Mouse (Mus musculus) limb, embryonic 13.5 days (tissue): ENCODE measurements around the gene Frs3. TPM values are rescaled to one million over a fixed set of nuclear protein-coding genes. Genes with fewer than 3 reads are reported as not detected.
A peak's percentile ranks its signal among the peaks of the same experiment; 100 is the strongest.

Experiments
- ATAC-seq: fragments of 200-750 bp; cut with Nextera tagmentation; 2 replicates; pipeline ENCODE4 v1.8.0; 2017; ENCODE audit warnings: low read depth, moderate number of reproducible peaks, moderate TSS enrichment; ENCODE audit not compliant: low FRiP score
- H3K27ac ChIP-seq: fragments of 300-500 bp; sonication (generic); 2 replicates; pipeline ENCODE4 v1.5.1; 2015; ENCODE audit warnings: inconsistent platforms, mild to moderate bottlenecking, moderate library complexity
- H3K27me3 ChIP-seq: fragments of 300-500 bp; sonication (generic); 2 replicates; pipeline ENCODE4 v1.6.1; 2015; ENCODE audit warnings: mild to moderate bottlenecking, inconsistent platforms
- H3K36me3 ChIP-seq: fragments of 300-500 bp; sonication (generic); 2 replicates; pipeline ENCODE4 v1.6.1; 2015; ENCODE audit warnings: inconsistent platforms, mild to moderate bottlenecking, moderate library complexity
- H3K4me1 ChIP-seq: fragments of 300-500 bp; sonication (generic); 2 replicates; pipeline ENCODE4 v1.6.1; 2015; ENCODE audit warnings: inconsistent platforms
- H3K4me2 ChIP-seq: fragments of 300-500 bp; sonication (generic); replicated peaks from 2 replicates; pipeline ENCODE4 v1.6.1; 2015; ENCODE audit warnings: inconsistent platforms, mild to moderate bottlenecking, moderate library complexity
- H3K4me3 ChIP-seq: fragments of 300-500 bp; sonication (generic); 2 replicates; pipeline ENCODE4 v1.5.1; 2015; ENCODE audit warnings: moderate library complexity, mild to moderate bottlenecking, inconsistent platforms
- H3K9ac ChIP-seq: fragments of 300-500 bp; sonication (generic); 2 replicates; pipeline ENCODE4 v1.6.1; 2015; ENCODE audit warnings: mild to moderate bottlenecking, inconsistent platforms
- H3K9me3 ChIP-seq: fragments of 300-500 bp; sonication (generic); 2 replicates; pipeline ENCODE4 v1.6.1; 2016; ENCODE audit warnings: inconsistent platforms
- WGBS: fragments of 180-500 bp; shearing (Covaris S2); methylation state at CpG from one replicate; pipeline ENCODE4 v1.1.7; 2015; 5-methylcytosine and 5-hydroxymethylcytosine counted together
- polyA plus RNA-seq: library from polyadenylated mRNA; unstranded; fragments of >200 nt; fragmentation: Nextera tagmentation; extraction: Ambion mirVana; gene quantifications from 2 replicates; pipeline ENCODE4 v1.2.1, GENCODE M21; 2015

Frs3 gene
- polyA plus RNA-seq, 1 experiment from 2014 or later = 6.3 TPM

DNA sequence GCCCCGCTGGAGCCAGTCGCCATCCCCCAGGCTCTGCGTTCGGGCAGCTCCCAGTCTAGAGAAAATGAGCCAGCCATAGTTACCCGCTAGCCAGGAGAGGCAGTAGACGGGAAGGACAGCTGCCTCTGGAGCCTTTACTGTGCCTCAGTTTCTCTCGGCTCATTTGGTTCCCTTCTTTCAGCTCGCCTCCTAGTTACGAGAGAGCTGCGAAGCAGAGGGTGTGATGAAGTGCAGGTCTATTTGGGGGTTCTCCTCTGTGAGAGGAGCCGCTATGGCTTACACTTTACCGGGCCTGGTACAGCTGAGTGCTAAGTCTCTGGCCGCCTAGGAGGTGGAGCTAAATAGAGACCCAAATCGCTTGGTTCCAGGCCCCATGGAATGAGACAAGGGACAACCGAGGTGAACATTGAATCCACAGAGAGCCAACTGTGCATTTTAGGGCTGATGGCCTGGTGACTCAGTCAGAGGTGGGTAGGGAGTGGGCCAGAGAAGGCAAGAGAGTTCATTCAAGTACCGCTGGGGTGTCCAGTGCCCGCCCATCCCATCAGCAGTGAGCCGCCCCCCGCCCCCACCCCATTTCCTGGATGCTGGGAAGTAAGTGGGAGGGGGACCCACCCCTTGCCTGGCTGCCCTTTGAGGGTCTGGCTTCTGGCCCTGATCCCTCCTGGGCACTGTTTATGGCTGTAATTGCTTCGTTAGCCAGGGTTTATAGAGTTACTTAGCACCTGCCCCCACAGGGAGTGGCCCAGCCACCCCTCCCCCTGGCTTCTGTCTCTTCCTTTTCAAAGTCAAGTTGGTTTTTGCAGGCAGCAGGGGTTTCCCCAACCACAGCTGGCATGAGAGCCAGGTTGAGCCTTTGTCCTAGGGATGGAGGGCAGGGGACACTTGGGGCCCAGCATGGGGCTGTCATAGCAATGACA lies 50.3 kb downstream of the Frs3 start:
- no peaks in the 10 kb centered on the region for H3K36me3 ChIP-seq
- peak overlapping the region; percentile 80 for H3K27ac ChIP-seq
- WGBS = 2% methylated on average over 20 of the region's 20 CpGs
- peak overlapping the region; percentile 79 for H3K9ac ChIP-seq
- ATAC-seq = no peak
- H3K4me3 ChIP-seq = peak overlapping the region; percentile 82
- H3K4me1 ChIP-seq = peaks cover 21% of the 10 kb centered on the region
- H3K27me3 ChIP-seq = peaks cover 8% of the 10 kb centered on the region; the same call in 1 of the 2 replicates
- peak overlapping the region; percentile 95 for H3K4me2 ChIP-seq
- no peaks in the 10 kb centered on the region for H3K9me3 ChIP-seq

DNA sequence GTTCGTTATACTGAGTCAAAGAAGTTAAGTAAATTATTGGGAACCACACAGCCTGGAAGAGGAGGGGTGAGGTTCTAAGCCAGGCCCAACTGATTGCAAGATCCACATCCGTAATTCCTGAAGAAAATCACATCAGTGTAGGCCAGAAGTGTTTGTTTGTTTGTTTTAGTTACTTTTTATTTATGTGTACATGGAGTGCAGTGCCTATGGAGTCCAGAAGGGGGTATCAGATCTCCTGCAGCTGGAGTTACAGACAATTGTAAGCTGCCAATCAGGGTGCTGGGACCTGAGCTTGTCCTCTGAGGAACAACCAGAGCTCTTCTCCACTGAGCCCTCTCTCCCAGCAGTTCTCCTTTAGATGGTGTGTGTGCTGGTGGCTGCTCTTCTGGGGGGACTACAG lies 51.4 kb downstream of the Frs3 start:
- ATAC-seq = no peak
- H3K9ac ChIP-seq = no peak overlapping the region
- 0 out of 2 replicates have a peak overlapping the region, but pooled peaks have one; percentile 15 for H3K27ac ChIP-seq
- H3K36me3 ChIP-seq = no peaks in the 10 kb centered on the region
- no peak overlapping the region for H3K4me2 ChIP-seq
- 55% methylated on average over 2 of the region's 2 CpGs for WGBS
- H3K4me3 ChIP-seq = no peak overlapping the region
- peaks cover 8% of the 10 kb centered on the region; the same call in 1 of the 2 replicates for H3K27me3 ChIP-seq
- no peaks in the 10 kb centered on the region for H3K9me3 ChIP-seq
- H3K4me1 ChIP-seq = peaks cover 21% of the 10 kb centered on the region

DNA sequence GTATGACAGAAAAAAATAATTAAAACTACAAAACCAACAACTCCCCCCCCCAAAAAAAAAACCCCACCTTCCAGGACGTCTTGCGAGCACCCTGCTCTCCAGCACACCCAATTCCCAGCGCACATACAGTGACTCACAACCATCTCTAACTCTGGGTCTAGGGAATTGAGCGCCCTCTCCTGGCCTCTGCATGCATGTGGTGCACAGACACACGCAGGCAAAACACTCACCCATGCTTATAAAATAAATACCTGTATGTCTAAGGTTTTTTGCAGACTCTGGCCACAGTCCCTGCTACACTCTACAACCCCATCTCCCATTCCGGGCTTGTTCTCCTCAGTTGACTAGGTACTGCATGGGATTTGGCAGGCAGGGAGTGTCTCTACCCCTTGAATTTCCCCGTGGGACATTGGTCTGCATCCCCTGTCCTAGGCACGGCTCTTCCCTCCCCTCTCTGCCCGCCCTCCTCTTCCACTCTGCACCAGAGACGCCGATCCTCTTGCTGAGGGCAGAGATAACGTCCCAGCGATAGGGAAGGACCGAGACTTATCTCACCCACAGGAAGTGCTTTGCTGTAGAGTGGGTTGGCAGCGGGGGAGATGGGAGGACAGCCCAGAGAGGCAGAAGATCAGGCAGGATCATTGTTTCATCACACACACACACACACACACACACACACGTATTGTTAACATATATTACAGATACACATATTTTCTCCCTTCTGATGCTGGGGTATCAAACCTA lies 54.3 kb downstream of the Frs3 start:
- no peak overlapping the region for H3K27ac ChIP-seq
- H3K4me3 ChIP-seq = no peak overlapping the region
- H3K4me1 ChIP-seq = peaks cover 21% of the 10 kb centered on the region
- no peaks in the 10 kb centered on the region for H3K36me3 ChIP-seq
- 45% methylated on average over 16 of the region's 16 CpGs for WGBS
- no peaks in the 10 kb centered on the region for H3K9me3 ChIP-seq
- H3K4me2 ChIP-seq = no peak overlapping the region
- no peak overlapping the region for H3K9ac ChIP-seq
- H3K27me3 ChIP-seq = peaks cover 8% of the 10 kb centered on the region; the same call in 1 of the 2 replicates
- no peak for ATAC-seq

DNA sequence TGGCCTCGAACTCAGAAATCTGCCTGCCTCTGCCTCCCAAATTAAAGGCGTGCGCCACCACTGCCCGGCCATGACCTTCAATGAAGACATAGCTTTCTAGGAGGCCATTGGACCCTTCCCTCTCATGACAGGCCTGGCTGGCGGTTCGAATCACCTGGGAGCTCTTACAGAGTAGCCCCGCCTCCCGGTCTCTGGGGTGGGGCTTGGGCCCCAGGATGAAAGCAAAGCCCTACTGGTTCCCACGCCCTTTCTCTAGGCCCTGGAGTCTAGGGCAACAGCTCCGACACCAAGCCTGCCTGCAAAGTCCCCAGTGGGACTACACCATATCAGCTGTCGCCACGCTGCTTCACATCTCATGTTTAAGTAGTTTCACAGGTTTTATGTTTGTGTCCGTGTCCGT lies 55.3 kb downstream of the Frs3 start:
- no peak for ATAC-seq
- peaks cover 8% of the 10 kb centered on the region; the same call in 1 of the 2 replicates for H3K27me3 ChIP-seq
- no peak overlapping the region for H3K4me2 ChIP-seq
- 93% methylated on average over 14 of the region's 14 CpGs for WGBS
- H3K9me3 ChIP-seq = no peaks in the 10 kb centered on the region
- no peak overlapping the region for H3K4me3 ChIP-seq
- no peak overlapping the region for H3K9ac ChIP-seq
- peaks cover 19% of the 10 kb centered on the region for H3K4me1 ChIP-seq
- H3K36me3 ChIP-seq = no peaks in the 10 kb centered on the region
- H3K27ac ChIP-seq = no peak overlapping the region

DNA sequence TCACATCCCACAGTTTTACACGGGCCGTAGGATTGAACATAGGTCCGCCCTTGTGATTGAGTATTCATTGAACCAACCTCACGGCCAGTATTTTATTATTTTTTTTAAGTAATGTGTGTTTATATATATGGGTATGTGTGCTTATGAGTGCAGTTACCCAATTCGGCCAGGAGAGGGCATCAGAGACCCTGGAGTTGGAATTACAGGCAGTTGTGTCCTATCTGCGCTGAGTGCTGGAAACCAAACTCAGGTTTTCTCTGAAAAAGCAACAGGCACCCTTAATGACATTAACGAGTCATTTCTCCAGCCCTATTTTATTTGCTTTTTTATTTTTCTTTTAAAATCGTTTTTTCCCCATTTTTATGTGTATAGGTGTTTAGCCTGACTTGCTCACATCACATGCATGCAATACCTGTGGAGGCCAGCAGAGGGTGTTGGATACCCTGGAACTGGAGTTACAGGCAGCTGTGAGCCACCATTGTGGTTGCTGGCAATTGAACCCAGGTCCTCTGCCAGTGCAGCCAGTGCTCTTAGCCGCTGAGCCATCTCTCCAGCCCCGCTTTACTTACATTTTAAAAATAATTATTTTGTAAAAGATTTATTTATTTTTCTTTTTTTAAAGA lies 56.0 kb downstream of the Frs3 start:
- H3K36me3 ChIP-seq = no peaks in the 10 kb centered on the region
- H3K9ac ChIP-seq = no peak overlapping the region
- no peaks in the 10 kb centered on the region for H3K9me3 ChIP-seq
- H3K4me1 ChIP-seq = peaks cover 15% of the 10 kb centered on the region
- H3K27me3 ChIP-seq = peaks cover 8% of the 10 kb centered on the region; the same call in 1 of the 2 replicates
- no peak overlapping the region for H3K4me3 ChIP-seq
- no peak overlapping the region for H3K27ac ChIP-seq
- 85% methylated on average over 10 of the region's 10 CpGs for WGBS
- H3K4me2 ChIP-seq = no peak overlapping the region
- no peak for ATAC-seq

DNA sequence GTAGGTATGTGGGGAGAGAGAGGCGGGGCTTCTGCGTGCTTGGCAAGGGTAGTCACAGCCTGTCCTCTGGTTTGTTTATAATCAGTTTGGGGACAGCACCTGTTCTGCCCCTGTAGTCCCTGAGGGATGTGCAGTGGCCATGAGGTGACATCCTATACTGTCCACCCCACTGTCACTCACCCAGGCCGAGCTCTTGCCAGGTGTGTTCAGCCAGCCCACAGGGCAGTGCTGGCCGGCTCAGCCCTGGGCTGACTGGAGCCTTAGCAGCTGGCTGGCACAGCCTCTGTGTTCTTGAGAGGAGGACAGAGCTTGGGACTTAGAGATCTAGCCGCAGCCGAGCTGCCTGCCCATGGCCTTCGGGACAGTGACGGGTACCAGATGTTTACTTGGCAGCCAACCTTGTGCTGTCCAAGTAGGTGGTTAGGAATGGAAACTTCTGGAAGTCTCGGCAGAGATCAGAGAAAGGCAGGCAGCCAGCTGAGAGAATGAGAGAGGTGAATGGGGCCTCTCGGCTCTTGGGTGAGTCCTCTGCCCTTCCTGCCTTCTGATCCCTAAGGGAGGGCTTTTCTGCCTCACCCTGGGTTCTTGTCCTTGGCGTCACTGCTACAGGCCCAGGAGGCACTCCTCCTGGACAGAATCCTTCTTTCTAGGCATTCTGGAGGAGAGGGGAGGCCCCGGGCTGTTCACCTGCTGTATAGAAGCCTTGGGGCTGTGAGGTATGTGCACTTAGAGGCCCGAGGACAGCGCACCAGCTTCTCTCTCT lies 60.1 kb downstream of the Frs3 start:
- no peaks in the 10 kb centered on the region for H3K36me3 ChIP-seq
- 56% methylated on average over 14 of the region's 14 CpGs for WGBS
- no peak overlapping the region for H3K4me2 ChIP-seq
- H3K9me3 ChIP-seq = 0 out of 2 replicates have a peak, but pooled peaks cover 4% of the 10 kb centered on the region
- H3K27ac ChIP-seq = no peak overlapping the region
- peak; percentile 61; the same call in 1 of the 2 replicates for ATAC-seq
- no peaks in the 10 kb centered on the region for H3K27me3 ChIP-seq
- H3K4me3 ChIP-seq = no peak overlapping the region
- peaks cover 9% of the 10 kb centered on the region for H3K4me1 ChIP-seq
- H3K9ac ChIP-seq = peak overlapping the region; percentile 5; the same call in 1 of the 2 replicates

DNA sequence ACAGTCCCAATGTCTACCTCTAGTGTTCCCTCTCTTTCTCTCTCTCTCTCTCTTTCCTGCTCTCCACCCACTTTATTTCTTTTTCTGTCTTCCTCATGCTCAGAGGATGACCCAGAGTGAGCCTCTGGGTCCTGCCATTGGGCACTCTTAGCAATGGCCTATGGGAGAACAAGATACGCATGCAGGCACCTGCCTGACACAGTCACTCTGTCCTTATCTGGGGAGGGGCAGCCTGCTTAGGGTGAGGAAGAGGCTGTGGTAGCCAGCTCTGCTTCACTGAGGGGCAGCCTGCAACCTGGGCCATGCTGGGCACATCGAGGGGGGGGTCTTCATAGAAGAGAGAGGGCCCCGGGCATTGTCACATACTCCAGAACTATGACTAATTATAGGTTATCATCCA lies 60.8 kb downstream of the Frs3 start:
- H3K9ac ChIP-seq = no peak overlapping the region
- no peak for ATAC-seq
- H3K27me3 ChIP-seq = no peaks in the 10 kb centered on the region
- H3K27ac ChIP-seq = no peak overlapping the region
- H3K4me3 ChIP-seq = no peak overlapping the region
- H3K36me3 ChIP-seq = no peaks in the 10 kb centered on the region
- peaks cover 9% of the 10 kb centered on the region for H3K4me1 ChIP-seq
- WGBS = 60% methylated on average over 3 of the region's 3 CpGs
- no peak overlapping the region for H3K4me2 ChIP-seq
- 0 out of 2 replicates have a peak, but pooled peaks cover 4% of the 10 kb centered on the region for H3K9me3 ChIP-seq

DNA sequence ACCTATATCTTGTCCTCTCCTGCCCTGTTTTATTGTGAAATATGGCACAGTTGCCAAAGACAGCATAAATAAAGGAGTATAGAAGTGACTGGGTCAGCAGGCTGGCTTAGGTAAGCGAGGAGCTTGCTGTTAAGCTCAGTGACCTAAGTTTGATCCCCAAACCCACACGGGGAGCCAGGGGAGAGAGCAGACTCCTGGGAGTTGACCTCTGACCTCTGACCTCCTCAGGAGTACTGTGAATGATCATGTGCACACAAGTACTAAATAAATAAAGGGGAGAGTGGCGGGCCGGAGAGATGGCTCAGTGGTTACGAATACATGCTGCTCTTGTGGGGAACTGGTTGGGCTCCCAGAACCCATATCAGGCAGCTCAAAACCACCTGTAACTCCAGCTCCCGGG lies 61.3 kb downstream of the Frs3 start:
- WGBS = 62% methylated on average over 6 of the region's 6 CpGs

DNA sequence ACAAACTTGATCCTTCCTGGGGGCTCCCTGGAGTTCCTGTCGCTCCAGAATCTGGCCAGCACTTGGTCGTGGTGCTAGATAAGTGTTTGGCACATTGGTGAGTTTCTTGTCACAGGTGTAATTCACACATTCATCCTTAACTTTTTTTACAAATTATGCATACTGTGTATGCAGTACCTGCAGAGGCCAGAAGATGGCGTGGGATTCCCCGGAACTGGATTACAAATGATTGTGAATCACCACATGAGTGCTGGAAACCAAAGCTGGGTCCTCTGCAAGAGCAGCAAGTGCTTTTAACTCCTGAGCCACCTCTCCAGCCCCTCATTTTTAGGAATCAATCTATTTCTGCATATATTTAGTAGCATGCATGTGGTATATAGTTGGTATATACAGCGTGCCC lies 63.0 kb downstream of the Frs3 start:
- Histone ChIP-seq H3K4me3 (no peak overlapping the region), H3K27me3 (no peaks in the 10 kb centered on the region), H3K27ac (no peak overlapping the region), H3K9me3 (0 out of 2 replicates have a peak, but pooled peaks cover 4% of the 10 kb centered on the region), H3K4me2 (no peak overlapping the region), H3K4me1 (peaks cover 9% of the 10 kb centered on the region), H3K36me3 (no peaks in the 10 kb centered on the region), H3K9ac (no peak overlapping the region)
- 70% methylated on average over 5 of the region's 5 CpGs for WGBS
- ATAC-seq = no peak

More for the DNA sequence above, 61.3 kb downstream of the Frs3 start:
- H3K4me2 ChIP-seq = no peak overlapping the region
- H3K9me3 ChIP-seq = 0 out of 2 replicates have a peak, but pooled peaks cover 4% of the 10 kb centered on the region
- ATAC-seq = no peak
- H3K36me3 ChIP-seq = no peaks in the 10 kb centered on the region
- H3K9ac ChIP-seq = no peak overlapping the region
- no peak overlapping the region for H3K27ac ChIP-seq
- H3K4me3 ChIP-seq = no peak overlapping the region
- no peaks in the 10 kb centered on the region for H3K27me3 ChIP-seq
- H3K4me1 ChIP-seq = peaks cover 9% of the 10 kb centered on the region

DNA sequence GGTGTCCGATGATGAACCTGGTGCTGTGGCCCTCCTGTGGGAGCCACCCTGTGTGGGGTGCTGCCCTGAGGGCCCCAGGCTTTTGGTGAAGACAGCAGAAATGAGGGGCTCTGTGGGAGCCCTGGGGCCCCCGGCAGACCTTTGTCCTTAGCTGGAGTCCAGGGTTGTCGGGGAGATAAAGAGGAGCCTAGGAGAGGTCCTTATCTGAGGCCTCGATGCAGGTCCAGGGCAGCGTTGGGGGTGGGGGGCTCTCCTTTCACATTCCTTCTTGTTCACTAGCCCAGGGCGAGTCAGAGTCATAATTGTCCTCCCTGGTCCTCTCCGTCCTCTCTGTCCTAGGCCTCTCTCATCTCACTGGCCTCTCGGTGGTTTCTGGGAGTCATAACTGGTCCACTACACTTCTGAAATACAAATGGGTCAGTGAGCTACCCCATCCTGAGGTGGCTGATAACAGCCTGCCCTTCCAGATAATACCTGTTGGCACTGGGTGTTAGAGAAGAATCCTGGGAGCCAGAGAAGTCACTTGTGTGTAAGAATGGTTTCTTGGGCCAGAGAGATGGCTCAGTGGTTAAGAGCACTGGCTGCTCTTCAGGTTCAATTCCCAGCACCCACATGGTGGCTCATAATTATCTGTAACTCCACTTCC lies 64.4 kb downstream of the Frs3 start:
- Histone ChIP-seq H3K4me1 (peaks cover 9% of the 10 kb centered on the region), H3K9me3 (0 out of 2 replicates have a peak, but pooled peaks cover 4% of the 10 kb centered on the region), H3K4me3 (no peak overlapping the region), H3K27ac (no peak overlapping the region), H3K36me3 (no peaks in the 10 kb centered on the region), H3K9ac (no peak overlapping the region), H3K4me2 (no peak overlapping the region), H3K27me3 (no peaks in the 10 kb centered on the region)
- WGBS = 84% methylated on average over 8 of the region's 8 CpGs
- no peak for ATAC-seq
